Mouse (Mus musculus) E14TG2a.4 (cell line): ENCODE data around the gene Bsn.

Experiments used
- CTCF ChIP-seq: conservative IDR thresholded peaks from 2 replicates; pipeline ENCODE4 v1.5.1; 2014; ENCODE audit warnings: low read length
- NANOG ChIP-seq: IDR thresholded peaks from 2 replicates; pipeline ENCODE4 v1.6.1; 2014; ENCODE audit warnings: borderline replicate concordance, low read length, mixed read lengths
- POU5F1 ChIP-seq: IDR thresholded peaks from 2 replicates; pipeline ENCODE4 v1.6.1; 2014; ENCODE audit warnings: low read length, borderline replicate concordance

DNA sequence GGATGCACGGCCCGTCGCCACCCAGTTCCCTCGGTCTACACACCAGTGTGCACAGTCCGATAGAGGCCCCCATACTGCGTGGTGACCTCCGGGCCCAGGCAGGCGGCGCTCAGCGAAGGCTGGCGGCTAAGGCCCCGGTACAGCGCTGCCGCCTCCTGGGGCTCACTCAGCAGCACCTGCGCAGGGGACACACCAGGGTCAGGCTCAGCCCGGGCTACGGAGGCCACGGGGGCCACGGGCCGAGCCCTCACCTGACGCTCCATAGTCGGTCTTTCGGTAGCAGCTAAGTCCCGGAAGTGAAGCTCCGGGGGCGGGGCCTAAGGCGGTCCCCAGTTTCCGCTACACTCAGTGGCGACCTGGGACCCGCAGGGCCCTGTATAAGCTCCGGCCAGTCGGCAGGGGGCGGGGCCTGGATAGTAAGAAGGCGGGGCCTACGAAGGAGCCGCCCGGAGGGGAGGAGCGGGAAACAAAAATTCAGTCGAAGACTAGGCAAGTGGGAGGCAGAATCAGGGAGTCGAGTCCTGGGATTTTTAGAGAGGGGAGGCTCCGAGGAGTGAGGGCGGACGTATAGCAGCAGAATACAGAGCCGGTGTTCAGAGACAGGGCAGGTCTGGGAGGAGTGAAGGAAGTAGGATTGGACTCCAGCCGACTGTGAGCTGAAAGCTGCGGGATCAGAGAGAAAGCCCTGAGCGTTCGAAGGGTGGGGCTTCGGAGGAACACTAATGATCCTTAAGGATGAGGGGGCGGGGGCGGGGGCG, 95.8 kb downstream of the Bsn start, which contains the start of gene Apeh:
- TF ChIP-seq CTCF: no peak
- TF ChIP-seq NANOG: no peak
- TF ChIP-seq POU5F1: no peak
